Mouse (Mus musculus): ENCODE measurements around the gene Hapln2. TPM values are rescaled to one million over a fixed set of nuclear protein-coding genes. Genes with fewer than 3 reads are reported as not detected.

Hapln2 gene
- polyA plus RNA-seq, 1 experiment from 2014 or later = 0.30 TPM

DNA sequence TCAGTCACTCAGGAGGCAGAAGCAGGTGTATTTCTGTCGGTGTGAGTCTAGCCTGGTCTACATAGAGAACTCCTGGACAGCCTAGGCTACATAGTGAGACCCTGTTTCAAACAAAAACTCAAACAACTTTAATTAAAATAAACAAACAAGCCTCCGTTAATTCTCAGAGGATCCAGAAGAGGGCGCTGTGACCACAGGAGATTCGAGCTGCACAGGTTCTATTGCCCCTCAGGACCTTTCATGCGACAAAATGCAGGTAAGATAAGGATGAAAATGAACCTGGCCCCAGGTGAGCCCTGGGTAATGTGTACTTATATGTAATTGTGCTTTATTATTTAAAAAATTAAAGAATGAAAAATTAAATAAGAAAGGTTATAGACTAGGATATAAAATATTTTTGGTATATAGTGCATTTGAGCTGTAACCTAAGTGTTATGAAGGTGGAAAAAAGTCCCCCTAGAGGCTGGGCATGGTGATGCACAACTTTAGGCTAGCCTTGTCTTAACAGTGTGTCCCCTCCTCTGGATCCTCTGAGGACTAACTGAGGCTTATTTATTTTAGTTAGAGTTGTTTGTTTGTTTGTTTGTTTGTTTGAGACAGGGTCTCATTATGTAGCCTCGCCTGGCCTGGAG is 16.6 kb downstream of the Hapln2 start:
- WGBS = 10% methylated on average over 6 of the region's 6 CpGs
- ATAC-seq = no peak
- Histone ChIP-seq H3K36me3 (ENCODE audit: control insufficient read depth, insufficient read depth, low read length) (no peaks in the 10 kb centered on the region), H3K27me3 (replicated peaks; ENCODE audit: control insufficient read depth, insufficient read depth, low read length) (no peaks in the 10 kb centered on the region), H3K4me2 (ENCODE audit: low read length) (no peak overlapping the region), H3K4me3 (ENCODE audit: low read length) (no peak overlapping the region), H3K9ac (ENCODE audit: low read depth, low read length) (no peak overlapping the region), H3K9me3 (ENCODE audit: control insufficient read depth, low read length) (no peaks in the 10 kb centered on the region), H3K4me1 (ENCODE audit: control insufficient read depth, insufficient read depth, low read depth, low read length) (no peaks in the 10 kb centered on the region), H3K27ac (ENCODE audit: low read depth, low read length) (no peak overlapping the region)

- WGBS = 81% methylated on average over 18 of the region's 18 CpGs
- Histone ChIP-seq H3K4me2 (ENCODE audit: low read length) (no peak overlapping the region), H3K4me1 (ENCODE audit: control insufficient read depth, insufficient read depth, low read depth, low read length) (peaks cover 9% of the 10 kb centered on the region), H3K4me3 (ENCODE audit: low read length) (no peak overlapping the region), H3K9ac (ENCODE audit: low read depth, low read length) (no peak overlapping the region), H3K36me3 (ENCODE audit: control insufficient read depth, insufficient read depth, low read length) (no peaks in the 10 kb centered on the region), H3K9me3 (ENCODE audit: control insufficient read depth, low read length) (no peaks in the 10 kb centered on the region), H3K27me3 (replicated peaks; ENCODE audit: control insufficient read depth, insufficient read depth, low read length) (peaks cover 13% of the 10 kb centered on the region), H3K27ac (ENCODE audit: low read depth, low read length) (no peak overlapping the region)
- no peak for ATAC-seq
Measured at GRCm38 (mm10) chr3:88005822-88006786, 21.3 kb downstream of the Hapln2 start.

DNA sequence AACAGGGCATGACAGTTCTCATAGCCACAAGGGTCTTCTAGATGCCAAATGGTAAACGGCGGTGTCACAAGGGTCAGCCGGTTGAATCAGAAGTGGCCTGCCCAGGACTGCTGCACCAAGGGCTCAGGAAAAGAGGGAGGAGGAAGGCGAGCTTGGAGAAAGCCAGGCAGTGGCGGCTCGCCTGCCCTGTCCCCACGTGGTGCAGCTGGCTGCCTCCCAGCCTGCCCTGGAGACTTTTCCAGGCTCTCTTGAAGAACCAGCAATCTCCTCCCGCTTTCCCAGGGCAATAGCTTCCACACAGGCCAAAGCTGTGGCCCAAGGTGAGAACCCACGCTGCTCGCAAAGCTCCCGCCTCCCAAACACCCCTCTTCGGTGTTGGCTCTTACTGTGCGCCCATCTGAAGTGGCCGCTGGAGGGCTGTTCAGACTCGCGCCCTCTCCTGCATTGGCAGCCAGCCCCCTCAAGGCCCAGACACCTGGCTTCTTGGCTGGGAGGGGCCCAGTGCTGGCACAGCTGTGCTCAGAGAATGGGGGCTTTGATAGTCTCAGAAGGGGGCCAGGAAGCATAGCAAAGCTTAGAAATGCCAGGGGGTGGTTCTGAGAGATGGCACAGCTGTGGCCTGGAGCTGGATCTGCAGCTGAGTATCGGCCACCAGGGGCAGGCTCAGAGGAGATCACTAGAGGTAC is 24.9 kb downstream of the Hapln2 start:
- Histone ChIP-seq H3K27ac (ENCODE audit: low read depth, low read length) (peak overlapping the region; percentile 55), H3K36me3 (ENCODE audit: control insufficient read depth, insufficient read depth, low read length) (no peaks in the 10 kb centered on the region), H3K27me3 (replicated peaks; ENCODE audit: control insufficient read depth, insufficient read depth, low read length) (peaks cover 47% of the 10 kb centered on the region), H3K9me3 (ENCODE audit: control insufficient read depth, low read length) (no peaks in the 10 kb centered on the region), H3K4me3 (ENCODE audit: low read length) (no peak overlapping the region), H3K9ac (ENCODE audit: low read depth, low read length) (peak overlapping the region; percentile 38), H3K4me1 (ENCODE audit: control insufficient read depth, insufficient read depth, low read depth, low read length) (peaks cover 29% of the 10 kb centered on the region), H3K4me2 (ENCODE audit: low read length) (peak overlapping the region; percentile 34)
- 1% methylated on average over 17 of the region's 17 CpGs for WGBS
- ATAC-seq = peak; percentile 64

DNA sequence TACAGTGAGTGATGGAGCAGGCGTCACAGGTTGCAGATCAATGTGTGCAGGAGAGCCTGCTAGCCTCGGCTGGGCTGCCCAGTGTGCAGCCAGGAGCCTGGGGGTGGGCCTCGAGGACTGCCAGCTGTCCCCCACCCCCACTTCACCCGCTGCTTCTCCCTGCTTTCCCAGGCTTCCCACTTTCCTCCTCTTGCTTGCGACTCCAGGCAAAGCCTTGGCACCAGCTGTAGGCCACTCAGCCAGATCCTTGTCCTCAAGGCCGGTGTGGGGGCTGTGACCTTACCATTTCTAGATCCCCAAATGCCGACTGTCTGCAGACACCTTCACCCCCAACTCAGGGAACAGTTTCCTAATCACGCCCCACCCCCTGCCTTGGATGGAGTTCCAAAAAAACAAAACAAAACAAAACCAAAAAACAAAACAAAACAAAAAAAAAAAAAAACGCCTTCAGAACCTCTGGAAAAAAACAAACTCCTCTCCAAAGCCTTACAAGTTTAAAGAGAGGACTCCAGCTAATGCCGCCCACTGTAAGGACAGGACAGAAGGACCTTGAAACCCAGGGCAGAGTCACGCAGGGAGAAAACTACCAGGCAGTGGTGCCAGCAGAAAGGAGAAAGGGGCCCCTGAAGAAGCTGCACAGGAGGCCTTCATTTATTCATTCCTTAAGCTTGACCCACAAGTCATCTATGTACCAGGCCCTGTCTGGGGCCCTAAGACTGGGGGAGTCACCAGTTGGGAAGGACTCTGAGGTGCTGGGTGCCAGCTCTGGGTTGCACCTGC is 26.4 kb downstream of the Hapln2 start:
- peak overlapping the region; percentile 96 for H3K4me2 ChIP-seq (ENCODE audit: low read length)
- WGBS = 17% methylated on average over 11 of the region's 11 CpGs
- H3K4me3 ChIP-seq (ENCODE audit: low read length) = peak overlapping the region; percentile 57
- no peak overlapping the region for H3K9ac ChIP-seq (ENCODE audit: low read depth, low read length)
- peaks cover 61% of the 10 kb centered on the region for H3K27me3 ChIP-seq (replicated peaks; ENCODE audit: control insufficient read depth, insufficient read depth, low read length)
- ATAC-seq = no peak
- H3K27ac ChIP-seq (ENCODE audit: low read depth, low read length) = peak overlapping the region; percentile 74; the same call in 1 of the 2 replicates
- no peaks in the 10 kb centered on the region for H3K36me3 ChIP-seq (ENCODE audit: control insufficient read depth, insufficient read depth, low read length)
- peaks cover 42% of the 10 kb centered on the region for H3K4me1 ChIP-seq (ENCODE audit: control insufficient read depth, insufficient read depth, low read depth, low read length)
- no peaks in the 10 kb centered on the region for H3K9me3 ChIP-seq (ENCODE audit: control insufficient read depth, low read length)

DNA sequence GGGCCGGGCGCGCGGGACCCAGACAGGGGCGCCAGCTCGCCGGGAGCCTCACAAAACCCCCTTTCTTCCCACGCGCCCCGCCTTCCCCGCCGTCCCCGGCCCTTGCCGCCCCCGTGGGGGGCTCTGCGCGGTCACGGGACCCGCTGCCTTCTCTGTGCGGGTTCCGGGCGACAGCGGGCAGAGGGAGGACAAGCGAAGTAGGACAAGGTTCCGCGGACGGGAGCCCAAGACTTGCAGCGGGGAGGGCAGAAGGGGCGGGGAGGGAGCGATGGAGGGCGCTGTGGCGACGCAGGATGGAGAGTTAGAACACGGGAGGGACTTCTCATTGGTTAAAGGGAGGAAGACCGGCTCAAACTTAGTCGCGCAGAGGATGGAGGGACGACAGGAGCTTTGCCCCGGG is 27.2 kb downstream of the Hapln2 start, which contains the start of gene Bcan:
Gene Bcan (minus strand): TSS at position 50 of the 400 bp plus-strand sequence.
- peak within 1 kb of the TSS; percentile 77 for H3K27ac ChIP-seq (ENCODE audit: low read depth, low read length)
- H3K36me3 ChIP-seq (ENCODE audit: control insufficient read depth, insufficient read depth, low read length) = no peaks in the 10 kb centered on the region
- ATAC-seq = peak; percentile 53
- H3K4me1 ChIP-seq (ENCODE audit: control insufficient read depth, insufficient read depth, low read depth, low read length) = peaks cover 42% of the 10 kb centered on the region
- H3K27me3 ChIP-seq (replicated peaks; ENCODE audit: control insufficient read depth, insufficient read depth, low read length) = peaks cover 69% of the 10 kb centered on the region
- H3K4me3 ChIP-seq (ENCODE audit: low read length) = peak within 1 kb of the TSS; percentile 57
- WGBS = 0% methylated on average over 39 of the region's 39 CpGs
- H3K4me2 ChIP-seq (ENCODE audit: low read length) = peak within 1 kb of the TSS; percentile 96
- H3K9ac ChIP-seq (ENCODE audit: low read depth, low read length) = peak within 1 kb of the TSS; percentile 69
- H3K9me3 ChIP-seq (ENCODE audit: control insufficient read depth, low read length) = no peaks in the 10 kb centered on the region

- H3K4me1 ChIP-seq (ENCODE audit: control insufficient read depth, insufficient read depth, low read depth, low read length) = peaks cover 42% of the 10 kb centered on the region
- H3K4me3 ChIP-seq (ENCODE audit: low read length) = peak overlapping the region; percentile 57
- H3K27ac ChIP-seq (ENCODE audit: low read depth, low read length) = peak overlapping the region; percentile 77
- no peak for ATAC-seq
- peak overlapping the region; percentile 69 for H3K9ac ChIP-seq (ENCODE audit: low read depth, low read length)
- under 1% methylated on average over 37 of the region's 38 CpGs for WGBS
- peak overlapping the region; percentile 96 for H3K4me2 ChIP-seq (ENCODE audit: low read length)
- H3K27me3 ChIP-seq (replicated peaks; ENCODE audit: control insufficient read depth, insufficient read depth, low read length) = peaks cover 77% of the 10 kb centered on the region
- no peaks in the 10 kb centered on the region for H3K9me3 ChIP-seq (ENCODE audit: control insufficient read depth, low read length)
- 0 out of 2 replicates have a peak, but pooled peaks cover 2% of the 10 kb centered on the region for H3K36me3 ChIP-seq (ENCODE audit: control insufficient read depth, insufficient read depth, low read length)
Measured at GRCm38 (mm10) chr3:87999243-87999895, 28.0 kb downstream of the Hapln2 start.

DNA sequence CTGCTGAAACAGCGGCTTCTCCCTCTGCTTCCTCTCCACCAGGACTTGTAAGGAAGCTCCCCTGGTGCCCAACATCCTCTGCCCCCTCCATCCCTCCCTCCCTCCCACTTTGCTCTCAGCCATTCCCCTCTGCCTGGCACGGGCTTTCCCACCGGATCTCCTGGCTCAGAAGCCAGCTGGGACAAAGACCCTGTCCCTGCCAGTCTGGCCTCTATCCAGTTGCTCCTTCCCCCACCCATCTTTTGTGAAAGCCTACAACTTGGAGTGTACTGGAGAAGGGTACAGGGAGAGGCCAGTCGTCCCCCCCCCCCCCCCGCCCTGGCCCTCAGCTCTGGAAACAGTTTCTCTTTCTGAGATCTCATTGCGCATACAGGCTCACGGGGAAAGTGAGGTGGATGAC is 28.6 kb downstream of the Hapln2 start:
- H3K27ac ChIP-seq (ENCODE audit: low read depth, low read length) = no peak overlapping the region
- peak overlapping the region; percentile 69; the same call in 1 of the 2 replicates for H3K9ac ChIP-seq (ENCODE audit: low read depth, low read length)
- peaks cover 83% of the 10 kb centered on the region for H3K27me3 ChIP-seq (replicated peaks; ENCODE audit: control insufficient read depth, insufficient read depth, low read length)
- H3K4me1 ChIP-seq (ENCODE audit: control insufficient read depth, insufficient read depth, low read depth, low read length) = peaks cover 42% of the 10 kb centered on the region
- ATAC-seq = peak; percentile 79
- H3K36me3 ChIP-seq (ENCODE audit: control insufficient read depth, insufficient read depth, low read length) = 0 out of 2 replicates have a peak, but pooled peaks cover 2% of the 10 kb centered on the region
- peak overlapping the region; percentile 57 for H3K4me3 ChIP-seq (ENCODE audit: low read length)
- 3% methylated on average over 7 of the region's 7 CpGs for WGBS
- peak overlapping the region; percentile 96 for H3K4me2 ChIP-seq (ENCODE audit: low read length)
- H3K9me3 ChIP-seq (ENCODE audit: control insufficient read depth, low read length) = no peaks in the 10 kb centered on the region

Measured in hindbrain, embryonic 16.5 days (tissue).